Mouse (Mus musculus) MEL (cell line): Measurements from ENCODE around the gene Scd4. TPM values are rescaled to one million over a fixed set of nuclear protein-coding genes. Genes with fewer than 3 reads are reported as not detected.

Experiments used
- DNase-seq: peaks from one replicate; pipeline ENCODE4 v3.0.0; 2011; ENCODE audit warnings: low read depth, low spot score
- H3K27ac ChIP-seq: 2 replicates; pipeline ENCODE4 v1.5.1; 2012; ENCODE audit warnings: low read depth, mild to moderate bottlenecking, control low read depth, low read length, moderate library complexity; ENCODE audit not compliant: control insufficient read depth
- H3K27me3 ChIP-seq, 2 experiments: fragments of 150-350 bp in 1 of 2; sonication (generic) in 1 of 2; 2 replicates each; pipeline ENCODE4 v1.6.1; 2012; ENCODE audit warnings: low read length in 2 of 2, mild to moderate bottlenecking in 2 of 2, improper control_type of control experiment in 1 of 2, moderate library complexity in 1 of 2; ENCODE audit not compliant: insufficient read depth in 2 of 2, control insufficient read depth in 1 of 2
- H3K36me3 ChIP-seq, 2 experiments: 2 replicates each; pipeline ENCODE4 v1.6.1; 2012 to 2014; ENCODE audit warnings: low read length in 2 of 2, improper control_type of control experiment in 1 of 2, inconsistent platforms in 1 of 2, mild to moderate bottlenecking in 1 of 2; ENCODE audit not compliant: insufficient read depth in 2 of 2, control insufficient read depth in 1 of 2
- H3K4me1 ChIP-seq, 2 experiments: fragments of 150-350 bp in 1 of 2; sonication (generic) in 1 of 2; 2 replicates each; pipeline ENCODE4 v1.6.1; 2012; ENCODE audit warnings: low read length in 2 of 2, improper control_type of control experiment in 1 of 2, mild to moderate bottlenecking in 1 of 2; ENCODE audit not compliant: insufficient read depth in 2 of 2, control insufficient read depth in 1 of 2
- H3K4me3 ChIP-seq, 2 experiments: fragments of 150-350 bp in 1 of 2; sonication (generic) in 1 of 2; 2 replicates each; pipeline ENCODE4 v1.5.1; 2012; ENCODE audit warnings: low read depth in 2 of 2, low read length in 2 of 2, mild to moderate bottlenecking in 2 of 2, moderate library complexity in 2 of 2, control low read depth in 1 of 2, improper control_type of control experiment in 1 of 2; ENCODE audit not compliant: control insufficient read depth in 1 of 2, insufficient read depth in 1 of 2
- H3K79me2 ChIP-seq: 2 replicates; pipeline ENCODE4 v1.6.1; 2012; ENCODE audit warnings: mild to moderate bottlenecking, low read length, moderate library complexity; ENCODE audit not compliant: control insufficient read depth, poor library complexity, insufficient read depth
- H3K9ac ChIP-seq: 2 replicates; pipeline ENCODE4 v1.6.1; 2012; ENCODE audit warnings: low read depth, mild to moderate bottlenecking, control low read depth, low read length, moderate library complexity; ENCODE audit not compliant: control insufficient read depth, poor library complexity, severe bottlenecking
- H3K9me3 ChIP-seq: fragments of 150-350 bp; sonication (generic); replicated peaks from 2 replicates; pipeline ENCODE4 v1.6.1; 2012; ENCODE audit warnings: mild to moderate bottlenecking, low read length, improper control_type of control experiment, moderate library complexity; ENCODE audit not compliant: insufficient read depth
- BHLHE40 ChIP-seq: IDR thresholded peaks from 2 replicates; pipeline ENCODE4 v1.6.1; 2012; ENCODE audit warnings: low read depth, mild to moderate bottlenecking, inconsistent platforms, low read length, improper control_type of control experiment, borderline replicate concordance
- CTCF ChIP-seq, 3 experiments: IDR thresholded peaks in 2 of 3; conservative IDR thresholded peaks in 1 of 3; 2 replicates each; pipeline ENCODE4 v1.5.1; 2011 to 2012; ENCODE audit warnings: low read length in 3 of 3, low read depth in 2 of 3, mild to moderate bottlenecking in 2 of 3, improper control_type of control experiment in 1 of 3, inconsistent platforms in 1 of 3, mixed read lengths in 1 of 3, moderate library complexity in 1 of 3; ENCODE audit not compliant: control insufficient read depth in 1 of 3, insufficient read depth in 1 of 3, poor library complexity in 1 of 3, severe bottlenecking in 1 of 3
- ETS1 ChIP-seq: IDR thresholded peaks from 2 replicates; pipeline ENCODE4 v1.6.1; 2012; ENCODE audit warnings: low read depth, mild to moderate bottlenecking, inconsistent platforms, low read length, improper control_type of control experiment, moderate library complexity
- GABPA ChIP-seq: IDR thresholded peaks from 2 replicates; pipeline ENCODE4 v1.6.1; 2012; ENCODE audit warnings: low read depth, mild to moderate bottlenecking, inconsistent platforms, low read length, improper control_type of control experiment, moderate library complexity
- GATA1 ChIP-seq: IDR thresholded peaks from 2 replicates; pipeline ENCODE4 v1.6.1; 2011; ENCODE audit warnings: low read depth, low read length, improper control_type of control experiment
- HCFC1 ChIP-seq: IDR thresholded peaks from 2 replicates; pipeline ENCODE4 v1.6.1; 2012; ENCODE audit warnings: low read depth, mild to moderate bottlenecking, inconsistent platforms, low read length, improper control_type of control experiment, moderate library complexity
- JUND ChIP-seq: IDR thresholded peaks from 2 replicates; pipeline ENCODE4 v1.6.1; 2011; ENCODE audit warnings: low read depth, mild to moderate bottlenecking, improper control_type of control experiment, low read length
- MAX ChIP-seq: IDR thresholded peaks from 2 replicates; pipeline ENCODE4 v1.6.1; 2011; ENCODE audit warnings: low read length, improper control_type of control experiment
- MEF2A ChIP-seq: IDR thresholded peaks from 2 replicates; pipeline ENCODE4 v1.6.1; 2014; ENCODE audit warnings: low read depth, mild to moderate bottlenecking, inconsistent platforms, low read length, improper control_type of control experiment; ENCODE audit not compliant: poor library complexity, insufficient replicate concordance, severe bottlenecking; ENCODE audit errors: extremely low read depth
- MXI1 ChIP-seq: IDR thresholded peaks from 2 replicates; pipeline ENCODE4 v1.6.1; 2011; ENCODE audit warnings: mild to moderate bottlenecking, low read depth, low read length, improper control_type of control experiment
- MYB ChIP-seq: IDR thresholded peaks from 2 replicates; pipeline ENCODE4 v1.6.1; 2011; ENCODE audit warnings: mild to moderate bottlenecking, low read depth, low read length, improper control_type of control experiment
- NELFE ChIP-seq: IDR thresholded peaks from 2 replicates; pipeline ENCODE4 v1.6.1; 2011; ENCODE audit warnings: low read depth, low read length, improper control_type of control experiment
- POLR2A ChIP-seq, 2 experiments: IDR thresholded peaks; 2 replicates each; pipeline ENCODE4 v1.6.1; 2011 to 2012; ENCODE audit warnings: low read length in 2 of 2, mild to moderate bottlenecking in 2 of 2, control low read depth in 1 of 2, improper control_type of control experiment in 1 of 2, low read depth in 1 of 2, moderate library complexity in 1 of 2; ENCODE audit not compliant: control insufficient read depth in 1 of 2, insufficient read depth in 1 of 2, poor library complexity in 1 of 2
- POLR2AphosphoS2 ChIP-seq: IDR thresholded peaks from 2 replicates; pipeline ENCODE4 v1.6.1; 2011; ENCODE audit warnings: low read length, improper control_type of control experiment
- RAD21 ChIP-seq: IDR thresholded peaks from 2 replicates; pipeline ENCODE4 v1.6.1; 2011; ENCODE audit warnings: mild to moderate bottlenecking, low read depth, low read length, improper control_type of control experiment
- RCOR1 ChIP-seq: IDR thresholded peaks from 2 replicates; pipeline ENCODE4 v1.6.1; 2012; ENCODE audit warnings: low read depth, mild to moderate bottlenecking, inconsistent platforms, low read length, improper control_type of control experiment
- SMC3 ChIP-seq: IDR thresholded peaks from 2 replicates; pipeline ENCODE4 v1.6.1; 2011; ENCODE audit warnings: low read depth, low read length, improper control_type of control experiment
- TBP ChIP-seq: IDR thresholded peaks from 2 replicates; pipeline ENCODE4 v1.8.0; 2011; ENCODE audit warnings: low read depth, low read length, improper control_type of control experiment
- USF1 ChIP-seq: IDR thresholded peaks from 2 replicates; pipeline ENCODE4 v1.6.1; 2014; ENCODE audit warnings: low read depth, mild to moderate bottlenecking, inconsistent platforms, low read length, improper control_type of control experiment, moderate library complexity
- USF2 ChIP-seq, 2 experiments: IDR thresholded peaks; 2 replicates each; pipeline ENCODE4 v1.6.1; 2011 to 2012; ENCODE audit warnings: improper control_type of control experiment in 2 of 2, low read length in 2 of 2, borderline replicate concordance in 1 of 2, inconsistent platforms in 1 of 2, low read depth in 1 of 2, mild to moderate bottlenecking in 1 of 2; ENCODE audit not compliant: insufficient read depth in 1 of 2
- ZC3H11A ChIP-seq: IDR thresholded peaks from 2 replicates; pipeline ENCODE4 v1.6.1; 2012; ENCODE audit warnings: low read depth, mild to moderate bottlenecking, inconsistent platforms, low read length, improper control_type of control experiment
- polyA plus RNA-seq, 2 experiments: library from polyadenylated mRNA; stranded (reverse) in 1 of 2; unstranded in 1 of 2; fragments of >175 nt in 1 of 2; fragments of >200 nt in 1 of 2; gene quantifications; 2 replicates each; pipeline versions ENCODE4 v1.2.1 to v1.2.4; 2012; ENCODE audit warnings: low replicate concordance in 2 of 2, low read depth in 1 of 2; ENCODE audit not compliant: insufficient read length in 2 of 2, insufficient read depth in 1 of 2, missing spikeins in 1 of 2
- total RNA-seq: library from RNA; depleted of rRNA; stranded (reverse); fragments of 300-350 nt; gene quantifications from 2 replicates; pipeline ENCODE4 v1.2.3, GENCODE M21; 2012

Gene Scd4
- total and polyA plus RNA-seq, 3 experiments: 0.31 to 0.36 TPM; not detected in 1

- TF ChIP-seq BHLHE40 (peak; percentile 29; the same call in 1 of the 2 replicates), MEF2A (no peak), USF1 (no peak), MAX (no peak), SMC3 (peak; percentile 1; the same call in 1 of the 2 replicates), MYB (no peak), MXI1 (no peak), RCOR1 (no peak), JUND (no peak), TBP (no peak), RAD21 (no peak), USF2 (IDR thresholded peaks at IDR 0.05; ENCODE audit: borderline replicate concordance in 1 of 2, insufficient read depth in 1 of 2, low read depth in 1 of 2, low read length in 2 of 2) (no peak), ETS1 (no peak), HCFC1 (no peak), GABPA (no peak), ZC3H11A (no peak), CTCF (IDR thresholded peaks at IDR 0.05 in 2 of 3, conservative IDR thresholded peaks at IDR 0.05 in 1 of 3; ENCODE audit: control insufficient read depth in 1 of 3, insufficient read depth in 1 of 3, low read depth in 2 of 3, low read length in 3 of 3, poor library complexity in 1 of 3, severe bottlenecking in 1 of 3) (no peak), GATA1 (no peak), NELFE (0 out of 2 replicates have a peak, but pooled peaks have one; percentile 18)
- TF ChIP-seq, all 39 proteins: peak for 9
These were observed 24.9 kb upstream of the Scd4 start (continued) for GRCm38 (mm10) chr19:44307915-44308470.

GRCm38 (mm10) chr19:44308611-44309246 lies 24.2 kb upstream of the Scd4 start:
- H3K27ac ChIP-seq: no peak overlapping the region
- no peak overlapping the region for H3K9ac ChIP-seq
- H3K9me3 ChIP-seq: no peaks in the 10 kb centered on the region
- peaks cover 11 to 24% of the 10 kb centered on the region in 2 experiments for H3K36me3 ChIP-seq
- TF ChIP-seq MAX (no peak), POLR2AphosphoS2 (0 out of 2 replicates have a peak, but pooled peaks have one; percentile 4), POLR2A (IDR thresholded peaks at IDR 0.05; ENCODE audit: control insufficient read depth in 1 of 2, insufficient read depth in 1 of 2, low read depth in 1 of 2, low read length in 2 of 2, poor library complexity in 1 of 2) (peak in 1 of 2 experiments; percentile 59; a peak in 1 of 4 replicates)
- DNase-seq: peak; percentile 69
- no peaks in the 10 kb centered on the region for H3K79me2 ChIP-seq
- peaks cover 0 to 15% of the 10 kb centered on the region in 2 experiments; a peak in 2 of 4 replicates for H3K4me1 ChIP-seq
- no peak overlapping the region for H3K4me3 ChIP-seq
- H3K27me3 ChIP-seq: no peaks in the 10 kb centered on the region
